Mouse (Mus musculus) gastrocnemius, adult 8-10 months (tissue): Measurements from ENCODE around the gene Lrrc51. TPM values are rescaled to one million over a fixed set of nuclear protein-coding genes. Genes with fewer than 3 reads are reported as not detected.

Experiments used
- DNase-seq, 2 experiments: peaks; one replicate each; pipeline ENCODE4 v3.0.0; 2022; ENCODE audit warnings: low spot score in 2 of 2
- microRNA-seq: library from miRNA; unstranded; fragments of <30 nt; microRNA quantifications from one replicate; pipeline ENCODE4 v1.2.0, GENCODE M21; 2022
- total RNA-seq, 4 experiments: library from RNA; stranded (reverse); gene quantifications; 2 replicates each; pipeline ENCODE4 v1.2.4; 2022

Gene Lrrc51
- total RNA-seq, 4 experiments from 2014 or later: 3.0 to 4.3 (median 3.8) TPM

GRCm38 (mm10) chr7:101884160-101884559 is 49.5 kb downstream of the Lrrc51 start:
- DNase-seq: no peak

- DNase-seq: no peak
Observed at GRCm38 (mm10) chr7:101882413-101883154, 51.1 kb downstream of the Lrrc51 start.

DNA sequence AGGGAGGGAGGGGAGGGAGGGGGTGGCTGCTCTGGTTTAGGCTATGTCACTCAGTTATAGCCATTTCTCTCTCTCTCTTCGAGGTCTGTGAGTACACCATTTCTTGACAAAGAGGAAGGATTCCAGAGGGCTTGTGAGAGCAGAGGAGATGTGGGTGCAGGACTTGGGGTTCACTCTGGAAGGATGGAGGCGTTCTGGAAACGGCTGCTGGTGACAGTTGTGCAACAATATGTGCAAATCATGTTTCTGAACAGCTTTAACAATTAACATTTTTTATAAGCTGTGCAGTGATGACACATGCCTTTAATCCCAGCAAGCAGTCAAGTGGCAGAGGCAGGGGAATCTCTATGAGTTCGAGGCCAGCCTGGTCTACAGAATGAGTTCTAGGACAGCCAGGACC is 52.8 kb downstream of the Lrrc51 start:
- DNase-seq: no peak

GRCm38 (mm10) chr7:101875978-101876377 is 57.7 kb downstream of the Lrrc51 start:
- DNase-seq: no peak

DNA sequence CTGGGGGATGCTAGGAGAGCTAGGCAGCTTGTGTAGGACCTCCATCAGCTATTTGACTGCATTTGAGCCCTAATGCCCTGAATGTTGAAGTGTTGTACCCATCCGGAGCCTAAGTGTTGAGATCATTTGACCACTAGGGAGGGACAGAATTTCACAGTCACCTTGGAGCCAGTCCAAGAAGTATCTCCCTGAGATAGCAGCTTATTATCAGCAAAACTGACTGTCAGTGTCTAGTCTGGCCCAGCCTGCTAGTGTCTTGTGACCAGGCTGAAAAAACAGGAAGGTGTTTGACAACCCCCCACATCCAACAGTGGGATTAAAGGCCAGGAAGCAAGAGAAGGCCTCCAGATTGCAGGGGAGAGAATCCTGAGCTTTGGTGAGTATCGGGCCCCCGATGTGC is 62.4 kb downstream of the Lrrc51 start:
- no peak for DNase-seq

- no peak for DNase-seq
Observed at GRCm38 (mm10) chr7:101870629-101871028, 63.1 kb downstream of the Lrrc51 start, which contains the start of gene Folr1. Gene Folr1 (minus strand): TSS chr7:101870788.

DNA sequence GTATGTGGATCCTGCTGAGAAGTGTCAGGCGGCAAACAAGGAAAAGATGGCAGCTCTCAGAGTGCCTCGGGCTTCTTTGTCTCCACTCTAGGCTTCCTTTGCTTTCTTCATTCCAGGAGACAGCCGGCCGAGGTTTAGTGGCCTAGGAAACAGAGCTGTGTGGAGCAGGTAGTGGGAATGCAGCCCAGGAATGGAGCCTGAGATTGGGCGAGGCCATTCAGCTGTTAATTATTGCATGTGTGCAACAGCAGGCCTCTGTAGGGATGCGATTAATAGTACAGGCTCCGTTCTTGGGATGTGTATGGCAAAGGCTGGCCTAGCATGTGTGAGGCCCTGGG is 64.6 kb downstream of the Lrrc51 start:
- DNase-seq: no peak

GRCm38 (mm10) chr7:101868241-101869162 is 65.2 kb downstream of the Lrrc51 start:
- no peak for DNase-seq

DNA sequence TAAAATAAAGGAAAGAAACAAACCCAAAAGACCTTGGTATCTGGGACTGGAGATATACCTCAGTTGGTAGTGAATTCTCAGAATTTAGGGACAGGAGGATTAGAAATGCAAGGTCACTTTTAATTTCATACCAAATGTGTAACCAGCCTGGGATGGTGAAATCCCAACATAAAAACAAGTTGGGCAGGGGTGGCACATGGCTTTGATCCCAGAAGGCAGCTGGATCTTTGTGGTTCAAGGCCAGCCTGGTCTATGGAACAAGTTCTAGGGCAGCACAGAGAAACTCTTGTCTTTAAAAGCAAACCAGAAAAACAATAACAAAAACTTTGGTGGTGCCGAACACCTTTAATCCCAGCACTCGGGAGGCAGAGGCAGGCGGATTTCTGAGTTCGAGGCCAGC is 66.2 kb downstream of the Lrrc51 start:
- DNase-seq: no peak

- no peak for DNase-seq
Observed at GRCm38 (mm10) chr7:101866491-101867265, 67.0 kb downstream of the Lrrc51 start.

DNA sequence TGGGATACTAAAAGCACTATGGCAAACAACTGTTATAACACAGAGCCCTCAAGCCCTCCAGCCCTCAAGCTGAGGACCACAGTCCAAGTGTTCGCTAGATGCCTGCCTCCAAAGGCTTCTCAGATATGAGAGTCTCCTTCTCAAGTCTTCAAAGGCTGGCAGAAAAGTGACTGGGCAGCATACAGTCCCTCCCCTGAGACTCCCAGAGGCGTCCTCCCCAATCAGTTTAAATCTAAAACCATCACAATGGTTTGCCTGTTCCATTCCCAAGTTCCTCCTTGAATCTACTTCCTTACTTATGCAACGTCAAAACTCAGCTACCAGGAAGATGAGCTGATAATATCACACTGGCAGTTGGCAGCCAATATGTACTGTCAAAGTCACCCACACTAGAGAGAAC is 70.3 kb downstream of the Lrrc51 start, which contains the start of gene Anapc15:
Gene Anapc15, plus strand, starts transcription at position 301 of the 400 bp plus-strand sequence.
- no peak for DNase-seq

Small RNAs within 50 kb of the gene (microRNA-seq; reads per million reads assigned to microRNA genes)
- not detected for gene Gm22655

Other genes starting within 250 kb of the Lrrc51 start
- not detected for gene Phox2a, start 115.6 kb downstream of the Lrrc51 start, total RNA-seq
- 100 to 1,000 TPM in 2 of 4 experiments, 10 to 100 TPM in 2; 75.1 to 104 (median 99.5) TPM for gene Inppl1, start 95.7 kb downstream of the Lrrc51 start, total RNA-seq
- gene Folr2, start 76.7 kb downstream of the Lrrc51 start, total RNA-seq: 1 to 10 TPM in 2 of 4 experiments, under 1 TPM in 2; 0.53 to 2.6 (median 1.2) TPM
- gene Anapc15, start 70.2 kb downstream of the Lrrc51 start, total RNA-seq: 10 to 100 TPM; 17.8 to 28.6 (median 26.0) TPM
- gene Folr1, start 63.1 kb downstream of the Lrrc51 start, total RNA-seq: 1 to 10 TPM; 1.1 to 1.6 (median 1.3) TPM
- 100 to 1,000 TPM in 1 of 4 experiments, 10 to 100 TPM in 3; 92.8 to 102 (median 96.2) TPM for gene Lamtor1, start 28.0 kb downstream of the Lrrc51 start, total RNA-seq
- not detected for gene Tomt, start 27.5 kb downstream of the Lrrc51 start, total RNA-seq
- gene Numa1, start 216 bp upstream of the Lrrc51 start, total RNA-seq: 10 to 100 TPM; 46.9 to 56.4 (median 51.8) TPM
- 1 to 10 TPM in 3 of 4 experiments, under 1 TPM in 1; 0.82 to 2.7 (median 1.7) TPM for gene Il18bp, start 84.8 kb upstream of the Lrrc51 start, total RNA-seq
- 10 to 100 TPM; 25.1 to 29.6 (median 27.5) TPM for gene Rnf121, start 131.6 kb upstream of the Lrrc51 start, total RNA-seq
- 1 to 10 TPM; 2.9 to 6.4 (median 3.2) TPM for gene Xndc1, start 131.6 kb upstream of the Lrrc51 start, total RNA-seq
- gene Xntrpc, start 131.8 kb upstream of the Lrrc51 start, total RNA-seq: 1 to 10 TPM in 1 of 4 experiments, under 1 TPM in 3; 0.22 to 1.1 (median 0.76) TPM
- under 1 TPM in 2 of 4 experiments, not detected in 2; 0.21 to 0.56 TPM for gene Trpc2, start 149.2 kb upstream of the Lrrc51 start, total RNA-seq
- 100 to 1,000 TPM; 502 to 604 (median 539) TPM for gene Art1, start 167.8 kb upstream of the Lrrc51 start, total RNA-seq
- 10 to 100 TPM; 20.6 to 32.3 (median 29.4) TPM for gene Art5, start 175.6 kb upstream of the Lrrc51 start, total RNA-seq
- not detected for gene Chrna10, start 182.9 kb upstream of the Lrrc51 start, total RNA-seq